Mouse (Mus musculus) neural tube, embryonic 13.5 days (tissue): ENCODE results near the gene Taldo1. TPM values are rescaled to one million over a fixed set of nuclear protein-coding genes. Genes with fewer than 3 reads are reported as not detected.

ENCODE experiments used
- ATAC-seq: fragments of 200-750 bp; cut with Nextera tagmentation; 2 replicates; pipeline ENCODE4 v1.8.0; 2017; ENCODE audit warnings: low read depth, mild to moderate bottlenecking, moderate TSS enrichment, moderate library complexity
- H3K27ac ChIP-seq: fragments of 300-500 bp; sonication (generic); replicated peaks from 2 replicates; pipeline ENCODE4 v1.5.1; 2015; ENCODE audit warnings: moderate library complexity, mild to moderate bottlenecking, inconsistent platforms
- H3K27me3 ChIP-seq: fragments of 300-500 bp; sonication (generic); 2 replicates; pipeline ENCODE4 v1.6.1; 2015; ENCODE audit warnings: mild to moderate bottlenecking, inconsistent platforms
- H3K36me3 ChIP-seq: fragments of 300-500 bp; sonication (generic); 2 replicates; pipeline ENCODE4 v1.6.1; 2015; ENCODE audit warnings: mild to moderate bottlenecking, inconsistent platforms
- H3K4me1 ChIP-seq: fragments of 300-500 bp; sonication (generic); replicated peaks from 2 replicates; pipeline ENCODE4 v1.6.1; 2015; ENCODE audit warnings: inconsistent platforms
- H3K4me2 ChIP-seq: fragments of 300-500 bp; sonication (generic); 2 replicates; pipeline ENCODE4 v1.6.1; 2015; ENCODE audit warnings: inconsistent platforms, mild to moderate bottlenecking, moderate library complexity
- H3K4me3 ChIP-seq: fragments of 300-500 bp; sonication (generic); 2 replicates; pipeline ENCODE4 v1.5.1; 2015; ENCODE audit warnings: mild to moderate bottlenecking, inconsistent platforms
- H3K9ac ChIP-seq: fragments of 300-500 bp; sonication (generic); 2 replicates; pipeline ENCODE4 v1.6.1; 2015; ENCODE audit warnings: moderate library complexity, mild to moderate bottlenecking, inconsistent platforms
- H3K9me3 ChIP-seq: fragments of 300-500 bp; sonication (generic); 2 replicates; pipeline ENCODE4 v1.6.1; 2016; ENCODE audit warnings: inconsistent platforms
- WGBS: fragments of 180-500 bp; shearing (Covaris S2); methylation state at CpG from one replicate; pipeline ENCODE4 v1.1.7; 2015; 5-methylcytosine and 5-hydroxymethylcytosine counted together
- polyA plus RNA-seq: library from polyadenylated mRNA; unstranded; fragments of >200 nt; fragmentation: Nextera tagmentation; extraction: Ambion mirVana; gene quantifications from 2 replicates; pipeline ENCODE4 v1.2.1, GENCODE M21; 2015

The Taldo1 gene
- polyA plus RNA-seq, 1 experiment from 2014 or later = 340 TPM

- no peak overlapping the region for H3K9ac ChIP-seq
- no peaks in the 10 kb centered on the region for H3K36me3 ChIP-seq
- ATAC-seq = no peak
- H3K4me2 ChIP-seq = no peak overlapping the region
- no peak overlapping the region for H3K4me3 ChIP-seq
- no peaks in the 10 kb centered on the region for H3K4me1 ChIP-seq
- 81% methylated on average over 5 of the region's 5 CpGs for WGBS
- H3K27ac ChIP-seq = no peak overlapping the region
- peaks cover 35% of the 10 kb centered on the region for H3K27me3 ChIP-seq
- H3K9me3 ChIP-seq = no peaks in the 10 kb centered on the region
Measured at GRCm38 (mm10) chr7:141364349-141365048, 27.5 kb upstream of the Taldo1 start.

DNA sequence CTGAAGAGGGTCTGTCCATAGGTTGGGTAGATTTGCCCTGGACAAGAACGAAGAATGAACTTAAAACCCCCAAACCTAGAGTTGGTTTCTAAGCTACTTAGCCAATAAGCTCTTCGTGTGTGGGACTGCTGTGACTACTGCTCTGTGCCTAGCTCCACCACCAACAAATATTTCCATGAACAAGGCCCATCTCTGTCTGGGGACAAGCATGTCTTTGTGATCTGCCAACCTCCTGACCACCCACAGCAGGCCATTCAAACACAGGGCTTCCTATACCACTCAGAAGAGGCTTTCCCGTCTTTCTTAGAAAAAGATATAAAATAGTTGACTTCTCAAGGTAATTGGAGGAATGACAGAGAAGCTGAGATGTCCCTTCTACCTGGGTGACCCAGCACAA lies 27.0 kb upstream of the Taldo1 start:
- Histone ChIP-seq H3K4me2 (no peak overlapping the region), H3K4me3 (no peak overlapping the region), H3K9me3 (no peaks in the 10 kb centered on the region), H3K27ac (no peak overlapping the region), H3K4me1 (no peaks in the 10 kb centered on the region), H3K27me3 (peaks cover 32% of the 10 kb centered on the region), H3K36me3 (no peaks in the 10 kb centered on the region), H3K9ac (peak overlapping the region; percentile 26; the same call in 1 of the 2 replicates)
- 59% methylated on average over 3 of the region's 3 CpGs for WGBS
- ATAC-seq = no peak

- no peak overlapping the region for H3K4me3 ChIP-seq
- 92% methylated on average over 4 of the region's 4 CpGs for WGBS
- ATAC-seq = no peak
Measured at GRCm38 (mm10) chr7:141367358-141367757, 24.6 kb upstream of the Taldo1 start.

DNA sequence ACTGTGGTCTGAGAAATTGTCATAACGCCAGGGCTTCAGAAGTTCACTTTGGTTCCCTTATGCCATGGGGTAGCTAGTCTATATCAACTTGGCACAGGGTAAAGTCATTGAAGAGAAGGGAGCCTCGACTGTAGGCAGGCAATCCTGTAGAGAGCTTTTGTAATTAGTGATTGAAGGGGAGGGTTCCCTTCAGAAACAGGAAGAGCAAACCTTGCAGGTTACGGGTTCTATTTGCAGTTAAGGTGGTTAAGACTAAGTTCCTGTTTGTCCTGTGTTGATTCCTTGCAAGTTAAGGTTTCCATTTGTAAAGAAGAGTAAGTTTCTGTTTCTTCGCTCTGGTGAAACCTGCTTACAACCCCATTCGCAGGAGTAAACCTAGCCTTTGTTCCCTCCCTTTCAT lies 22.1 kb upstream of the Taldo1 start:
- no peaks in the 10 kb centered on the region for H3K36me3 ChIP-seq
- 60% methylated on average over 5 of the region's 5 CpGs for WGBS
- no peak overlapping the region for H3K27ac ChIP-seq
- no peak overlapping the region for H3K4me2 ChIP-seq
- H3K4me3 ChIP-seq = no peak overlapping the region
- no peaks in the 10 kb centered on the region for H3K27me3 ChIP-seq
- ATAC-seq = no peak
- H3K9ac ChIP-seq = no peak overlapping the region
- no peaks in the 10 kb centered on the region for H3K9me3 ChIP-seq
- no peaks in the 10 kb centered on the region for H3K4me1 ChIP-seq

More at GRCm38 (mm10) chr7:141367358-141367757, 24.6 kb upstream of the Taldo1 start:
- Histone ChIP-seq H3K4me2 (no peak overlapping the region), H3K4me1 (no peaks in the 10 kb centered on the region), H3K9ac (no peak overlapping the region), H3K9me3 (no peaks in the 10 kb centered on the region), H3K27me3 (peaks cover 9% of the 10 kb centered on the region; the same call in 1 of the 2 replicates), H3K27ac (no peak overlapping the region), H3K36me3 (no peaks in the 10 kb centered on the region)

DNA sequence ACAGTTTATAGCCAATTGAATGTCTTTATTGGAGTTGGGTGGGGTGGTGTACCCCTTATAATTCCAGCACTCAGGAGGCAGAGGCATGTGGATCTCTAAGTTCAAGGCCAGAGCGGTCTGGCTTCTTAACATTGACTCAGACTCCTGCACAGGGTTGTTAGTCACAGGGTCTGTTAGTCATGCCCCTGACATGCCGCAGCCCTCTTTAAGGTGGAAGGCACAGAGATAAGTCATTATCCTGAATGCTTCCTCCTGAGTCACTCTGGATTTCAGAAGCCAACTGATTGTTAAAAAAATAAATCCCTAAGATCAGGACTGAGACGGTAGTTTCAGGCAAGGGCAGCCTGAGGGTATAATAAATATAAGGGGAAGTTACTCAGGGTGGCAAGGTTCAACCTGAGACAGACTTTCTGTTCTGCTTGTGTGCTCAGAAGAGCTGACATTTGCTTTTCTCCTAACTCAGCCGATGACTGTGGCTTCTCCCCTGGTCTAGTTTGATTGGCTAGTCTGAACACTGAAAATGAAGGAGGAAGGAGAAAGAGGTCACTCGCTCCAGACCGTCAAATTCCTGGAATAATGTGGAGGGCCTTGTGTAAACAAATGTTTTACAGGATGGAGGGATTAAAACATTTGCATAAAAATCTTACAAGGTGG lies 19.9 kb upstream of the Taldo1 start:
- no peak for ATAC-seq
- Histone ChIP-seq H3K4me1 (no peaks in the 10 kb centered on the region), H3K9ac (no peak overlapping the region), H3K4me3 (no peak overlapping the region), H3K27me3 (no peaks in the 10 kb centered on the region), H3K27ac (no peak overlapping the region), H3K4me2 (no peak overlapping the region), H3K36me3 (no peaks in the 10 kb centered on the region), H3K9me3 (no peaks in the 10 kb centered on the region)
- 70% methylated on average over 6 of the region's 6 CpGs for WGBS

GRCm38 (mm10) chr7:141373611-141374010 lies 18.4 kb upstream of the Taldo1 start:
- no peaks in the 10 kb centered on the region for H3K9me3 ChIP-seq
- ATAC-seq = no peak

DNA sequence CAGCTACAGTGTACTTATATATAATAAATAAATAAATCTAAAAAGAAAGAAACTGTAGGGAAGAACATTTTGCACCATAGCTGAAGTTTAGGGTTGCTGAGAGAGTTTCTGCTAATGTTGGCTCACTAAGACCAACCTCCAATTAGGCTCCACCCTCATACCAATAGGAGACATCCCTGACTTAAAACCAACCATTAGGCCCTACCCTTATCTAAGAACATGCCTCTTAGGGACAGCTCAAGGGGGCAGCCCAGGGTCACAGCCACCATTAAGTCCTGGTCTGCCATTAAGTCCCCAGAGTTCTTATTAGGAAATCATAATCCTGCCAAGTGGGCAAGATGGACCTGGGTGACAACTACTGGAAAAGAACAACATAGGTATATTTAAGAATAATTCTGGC lies 17.6 kb upstream of the Taldo1 start:
- ATAC-seq = no peak
- H3K36me3 ChIP-seq = no peaks in the 10 kb centered on the region

More at GRCm38 (mm10) chr7:141373611-141374010, 18.4 kb upstream of the Taldo1 start:
- H3K4me1 ChIP-seq = no peaks in the 10 kb centered on the region
- H3K4me2 ChIP-seq = no peak overlapping the region
- no peak overlapping the region for H3K27ac ChIP-seq
- no peak overlapping the region for H3K9ac ChIP-seq
- no peaks in the 10 kb centered on the region for H3K27me3 ChIP-seq
- 35% methylated on average over 6 of the region's 6 CpGs for WGBS
- no peaks in the 10 kb centered on the region for H3K36me3 ChIP-seq
- H3K4me3 ChIP-seq = no peak overlapping the region

DNA sequence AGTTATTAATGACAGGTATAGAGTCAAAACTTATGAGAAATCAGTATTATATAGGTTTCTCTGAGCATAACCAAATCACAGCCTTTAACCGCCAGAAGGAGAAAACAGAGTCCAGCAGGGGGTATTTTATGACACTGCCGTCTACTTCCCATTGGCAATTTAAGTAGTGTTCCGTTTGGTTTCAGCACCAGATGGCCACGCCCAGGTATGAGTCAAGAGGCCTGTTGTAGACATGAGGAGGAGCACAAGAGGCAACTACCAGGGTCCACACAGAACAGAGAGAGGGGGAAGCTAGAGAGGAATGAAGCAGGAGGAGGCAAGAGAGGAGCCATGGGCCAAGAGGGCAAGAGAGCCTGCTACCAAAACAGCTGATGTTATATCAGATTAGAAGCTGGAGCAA lies 12.4 kb upstream of the Taldo1 start:
- H3K4me1 ChIP-seq = no peaks in the 10 kb centered on the region
- H3K4me3 ChIP-seq = no peak overlapping the region
- no peak overlapping the region for H3K4me2 ChIP-seq
- WGBS = 27% methylated on average over 4 of the region's 4 CpGs
- H3K9me3 ChIP-seq = no peaks in the 10 kb centered on the region
- no peak overlapping the region for H3K9ac ChIP-seq
- H3K27ac ChIP-seq = no peak overlapping the region
- H3K27me3 ChIP-seq = peaks cover 4% of the 10 kb centered on the region; the same call in 1 of the 2 replicates
- H3K36me3 ChIP-seq = no peaks in the 10 kb centered on the region
- ATAC-seq = no peak

More for the DNA sequence above, 17.6 kb upstream of the Taldo1 start:
- no peaks in the 10 kb centered on the region for H3K27me3 ChIP-seq
- no peaks in the 10 kb centered on the region for H3K9me3 ChIP-seq
- H3K27ac ChIP-seq = no peak overlapping the region
- H3K4me2 ChIP-seq = no peak overlapping the region
- H3K4me1 ChIP-seq = no peaks in the 10 kb centered on the region
- H3K9ac ChIP-seq = no peak overlapping the region
- H3K4me3 ChIP-seq = no peak overlapping the region

DNA sequence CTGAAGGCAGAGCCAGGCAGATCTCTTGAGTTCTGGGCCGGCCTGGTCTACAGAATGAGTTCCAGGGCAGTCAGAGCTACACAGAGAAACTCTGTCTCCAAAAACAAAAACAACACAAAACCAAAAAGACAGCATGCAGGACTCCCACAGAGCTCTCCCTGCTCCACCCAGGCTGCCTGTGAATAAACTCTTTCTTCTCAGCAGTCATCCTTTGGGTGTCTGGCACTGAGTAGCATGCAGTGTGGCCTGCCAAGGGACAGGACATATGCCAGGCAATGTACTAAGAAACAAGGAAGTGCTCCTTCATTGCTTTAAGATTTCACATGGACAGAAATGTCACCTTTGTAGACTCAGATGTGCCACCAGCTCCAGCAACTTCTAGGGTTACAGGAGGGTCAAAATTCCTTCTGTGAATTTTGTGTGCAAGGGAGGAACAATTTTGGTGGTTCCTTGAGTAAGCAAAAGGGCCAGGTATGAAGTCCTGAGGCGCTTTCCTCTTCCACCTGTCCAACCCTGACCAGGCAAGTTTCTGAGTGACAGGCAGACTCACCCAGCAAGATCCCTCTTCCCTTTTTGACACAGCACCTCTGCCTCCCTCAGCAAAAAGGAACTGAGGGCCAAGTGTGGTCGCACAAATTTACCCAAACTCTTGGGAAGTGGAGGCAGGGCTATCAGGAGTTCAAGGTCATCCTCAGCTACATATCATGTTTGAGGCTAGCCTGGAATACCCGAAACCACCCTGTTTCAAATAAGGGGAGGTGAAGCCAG lies 10.7 kb upstream of the Taldo1 start:
- Histone ChIP-seq H3K27me3 (peaks cover 4% of the 10 kb centered on the region; the same call in 1 of the 2 replicates), H3K4me3 (no peak overlapping the region), H3K4me1 (no peaks in the 10 kb centered on the region), H3K27ac (no peak overlapping the region), H3K36me3 (no peaks in the 10 kb centered on the region), H3K9ac (no peak overlapping the region), H3K9me3 (no peaks in the 10 kb centered on the region), H3K4me2 (no peak overlapping the region)
- WGBS = 88% methylated on average over 4 of the region's 4 CpGs
- no peak for ATAC-seq

DNA sequence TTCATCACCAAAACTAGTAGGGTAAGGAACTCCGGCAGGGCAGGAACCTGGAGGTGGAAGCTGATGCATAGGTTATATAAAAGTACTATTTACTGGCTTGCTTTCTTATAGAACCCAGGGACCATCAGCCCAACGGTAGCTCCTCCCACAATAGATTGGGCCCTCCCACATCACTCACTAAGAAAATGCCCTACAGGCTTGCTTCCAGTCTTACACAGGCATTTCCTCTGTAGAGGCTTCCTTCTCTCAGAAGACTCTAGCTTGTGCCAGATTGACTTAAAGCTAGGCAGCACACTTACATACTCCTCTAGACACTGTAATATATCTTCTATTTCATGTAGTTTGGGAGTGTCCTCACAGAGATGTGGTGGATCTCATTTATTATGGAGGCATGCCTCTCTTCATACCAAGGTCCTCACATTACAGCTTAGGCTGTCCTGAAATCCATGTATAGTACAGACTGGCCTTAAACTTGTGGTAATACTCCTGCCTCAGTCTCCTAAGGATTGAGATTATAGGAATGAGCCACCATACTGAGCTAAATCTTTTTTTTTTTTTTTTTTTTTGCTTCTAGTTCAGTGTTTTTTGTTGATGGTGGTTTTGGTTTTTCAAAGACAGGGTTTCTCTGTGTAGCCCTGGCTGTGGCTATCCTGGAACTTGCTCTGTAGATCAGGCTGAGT lies 4.1 kb upstream of the Taldo1 start:
- Histone ChIP-seq H3K4me3 (no peak overlapping the region), H3K4me2 (no peak overlapping the region), H3K4me1 (peaks cover 13% of the 10 kb centered on the region), H3K36me3 (no peaks in the 10 kb centered on the region), H3K9ac (no peak overlapping the region), H3K27me3 (peaks cover 21% of the 10 kb centered on the region), H3K27ac (no peak overlapping the region), H3K9me3 (no peaks in the 10 kb centered on the region)
- no peak for ATAC-seq
- WGBS = 57% methylated on average over 2 of the region's 2 CpGs

DNA sequence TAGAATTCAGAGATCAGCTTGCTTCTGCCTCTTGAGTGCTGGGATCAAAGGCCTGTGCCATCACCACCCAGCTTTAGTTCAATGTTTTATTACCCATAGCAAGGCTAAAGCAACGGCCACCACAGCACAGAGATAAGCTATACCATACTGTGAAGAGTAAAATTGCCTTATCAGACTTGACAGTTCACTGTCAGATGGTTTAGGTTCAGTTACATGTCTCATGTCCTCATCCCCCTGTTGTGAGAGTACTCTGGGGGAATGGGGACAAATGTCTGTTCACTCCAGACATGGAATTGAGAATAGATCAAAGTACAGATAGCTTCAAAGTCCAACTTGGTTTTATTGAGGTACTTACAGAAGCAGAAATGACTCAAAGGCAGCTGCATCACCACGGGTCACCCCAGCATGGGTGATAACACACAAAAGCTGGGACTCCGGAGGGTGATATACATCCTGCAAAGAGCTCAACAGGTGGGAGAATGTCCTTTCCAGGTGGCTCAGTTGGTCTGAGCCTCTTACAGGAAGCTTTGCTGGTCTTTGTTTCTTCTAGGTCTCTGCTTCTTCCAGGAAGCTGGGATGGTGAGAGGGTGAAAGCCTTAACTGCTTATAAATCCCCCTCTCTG lies 3.4 kb upstream of the Taldo1 start:
- WGBS = 30% methylated on average over 3 of the region's 3 CpGs
- H3K27ac ChIP-seq = no peak overlapping the region
- peaks cover 17% of the 10 kb centered on the region for H3K4me1 ChIP-seq
- H3K36me3 ChIP-seq = no peaks in the 10 kb centered on the region
- peaks cover 17% of the 10 kb centered on the region for H3K27me3 ChIP-seq
- no peak overlapping the region for H3K4me2 ChIP-seq
- no peaks in the 10 kb centered on the region for H3K9me3 ChIP-seq
- H3K4me3 ChIP-seq = no peak overlapping the region
- no peak overlapping the region for H3K9ac ChIP-seq
- no peak for ATAC-seq
